Mouse (Mus musculus): ENCODE measurements around the gene Amt. TPM values are rescaled to one million over a fixed set of nuclear protein-coding genes. Genes with fewer than 3 reads are reported as not detected.
A peak's percentile ranks its signal among the peaks of the same experiment; 100 is the strongest.

The Amt gene
- polyA plus RNA-seq, 1 experiment from 2014 or later: 24.4 TPM

- H3K36me3 ChIP-seq (replicated peaks; ENCODE audit: control insufficient read depth, insufficient read depth): no peaks in the 10 kb centered on the region
- H3K4me1 ChIP-seq (replicated peaks; ENCODE audit: control insufficient read depth, insufficient read depth, low read length): peaks cover 22% of the 10 kb centered on the region
- no peak overlapping the region for H3K9ac ChIP-seq
- no peak overlapping the region for H3K27ac ChIP-seq
- ATAC-seq (ENCODE audit: low FRiP score): no peak
- no peak overlapping the region for H3K4me2 ChIP-seq (replicated peaks)
- H3K27me3 ChIP-seq (ENCODE audit: control insufficient read depth, insufficient read depth, low read length): no peaks in the 10 kb centered on the region
- WGBS: 55% methylated on average over 5 of the region's 5 CpGs
- no peak overlapping the region for H3K4me3 ChIP-seq (replicated peaks; ENCODE audit: low read length)
- no peak for DNase-seq (ENCODE audit: low spot score)
- H3K9me3 ChIP-seq (ENCODE audit: control insufficient read depth, low read length): no peaks in the 10 kb centered on the region
Observed at GRCm38 (mm10) chr9:108342301-108342831, 45.7 kb downstream of the Amt start.

- Histone ChIP-seq H3K9ac (no peak overlapping the region), H3K27ac (no peak overlapping the region), H3K36me3 (replicated peaks; ENCODE audit: control insufficient read depth, insufficient read depth) (no peaks in the 10 kb centered on the region), H3K4me3 (replicated peaks; ENCODE audit: low read length) (no peak overlapping the region), H3K27me3 (ENCODE audit: control insufficient read depth, insufficient read depth, low read length) (no peaks in the 10 kb centered on the region), H3K4me2 (replicated peaks) (no peak overlapping the region), H3K9me3 (ENCODE audit: control insufficient read depth, low read length) (no peaks in the 10 kb centered on the region), H3K4me1 (replicated peaks; ENCODE audit: control insufficient read depth, insufficient read depth, low read length) (peaks cover 21% of the 10 kb centered on the region)
- ATAC-seq (ENCODE audit: low FRiP score): no peak
- DNase-seq (ENCODE audit: low spot score): no peak
- 88% methylated on average over 3 of the region's 3 CpGs for WGBS
Observed at GRCm38 (mm10) chr9:108343331-108343730, 46.7 kb downstream of the Amt start.

- no peak for DNase-seq (ENCODE audit: low spot score)
- H3K9ac ChIP-seq: no peak overlapping the region
- H3K27me3 ChIP-seq (ENCODE audit: control insufficient read depth, insufficient read depth, low read length): no peaks in the 10 kb centered on the region
- no peak overlapping the region for H3K4me2 ChIP-seq (replicated peaks)
- no peak overlapping the region for H3K27ac ChIP-seq
- no peak for ATAC-seq (ENCODE audit: low FRiP score)
- peaks cover 22% of the 10 kb centered on the region for H3K4me1 ChIP-seq (replicated peaks; ENCODE audit: control insufficient read depth, insufficient read depth, low read length)
- H3K4me3 ChIP-seq (replicated peaks; ENCODE audit: low read length): no peak overlapping the region
- H3K36me3 ChIP-seq (replicated peaks; ENCODE audit: control insufficient read depth, insufficient read depth): no peaks in the 10 kb centered on the region
- no peaks in the 10 kb centered on the region for H3K9me3 ChIP-seq (ENCODE audit: control insufficient read depth, low read length)
- 95% methylated on average over 1 of the region's 1 CpGs for WGBS
Observed at GRCm38 (mm10) chr9:108343835-108344234, 47.2 kb downstream of the Amt start.

GRCm38 (mm10) chr9:108344471-108344870, 47.8 kb downstream of the Amt start:
- Histone ChIP-seq H3K27ac (no peak overlapping the region), H3K4me3 (replicated peaks; ENCODE audit: low read length) (no peak overlapping the region), H3K9ac (no peak overlapping the region), H3K27me3 (ENCODE audit: control insufficient read depth, insufficient read depth, low read length) (no peaks in the 10 kb centered on the region), H3K4me1 (replicated peaks; ENCODE audit: control insufficient read depth, insufficient read depth, low read length) (peaks cover 23% of the 10 kb centered on the region), H3K4me2 (replicated peaks) (no peak overlapping the region), H3K36me3 (replicated peaks; ENCODE audit: control insufficient read depth, insufficient read depth) (no peaks in the 10 kb centered on the region), H3K9me3 (ENCODE audit: control insufficient read depth, low read length) (no peaks in the 10 kb centered on the region)
- 86% methylated on average over 4 of the region's 4 CpGs for WGBS
- DNase-seq (ENCODE audit: low spot score) (no peak), ATAC-seq (ENCODE audit: low FRiP score) (no peak)

GRCm38 (mm10) chr9:108347024-108347423, 50.4 kb downstream of the Amt start:
- H3K36me3 ChIP-seq (replicated peaks; ENCODE audit: control insufficient read depth, insufficient read depth): peaks cover 24% of the 10 kb centered on the region
- H3K9me3 ChIP-seq (ENCODE audit: control insufficient read depth, low read length): no peaks in the 10 kb centered on the region
- WGBS: 6% methylated on average over 11 of the region's 11 CpGs
- H3K4me1 ChIP-seq (replicated peaks; ENCODE audit: control insufficient read depth, insufficient read depth, low read length): peaks cover 12% of the 10 kb centered on the region
- no peaks in the 10 kb centered on the region for H3K27me3 ChIP-seq (ENCODE audit: control insufficient read depth, insufficient read depth, low read length)
- peak overlapping the region; percentile 90 for H3K4me3 ChIP-seq (replicated peaks; ENCODE audit: low read length)
- peak overlapping the region; percentile 99 for H3K27ac ChIP-seq
- DNase-seq (ENCODE audit: low spot score) (no peak), ATAC-seq (ENCODE audit: low FRiP score) (no peak)
- peak overlapping the region; percentile 91 for H3K4me2 ChIP-seq (replicated peaks)
- H3K9ac ChIP-seq: peak overlapping the region; percentile 89

GRCm38 (mm10) chr9:108347540-108348289, 51.1 kb downstream of the Amt start, which contains the start of gene Usp4:
Usp4 (plus strand) TSS chr9:108347853.
- Histone ChIP-seq H3K9me3 (ENCODE audit: control insufficient read depth, low read length) (no peaks in the 10 kb centered on the region), H3K4me2 (replicated peaks) (peak within 1 kb of the TSS; percentile 91), H3K36me3 (replicated peaks; ENCODE audit: control insufficient read depth, insufficient read depth) (peaks cover 30% of the 10 kb centered on the region), H3K27ac (peak within 1 kb of the TSS; percentile 99), H3K9ac (peak within 1 kb of the TSS; percentile 89), H3K4me3 (replicated peaks; ENCODE audit: low read length) (peak within 1 kb of the TSS; percentile 90), H3K4me1 (replicated peaks; ENCODE audit: control insufficient read depth, insufficient read depth, low read length) (peaks cover 12% of the 10 kb centered on the region), H3K27me3 (ENCODE audit: control insufficient read depth, insufficient read depth, low read length) (no peaks in the 10 kb centered on the region)
- WGBS: under 1% methylated on average over 65 of the region's 75 CpGs
- peak; percentile 92 for ATAC-seq (ENCODE audit: low FRiP score)
- DNase-seq (ENCODE audit: low spot score): peak; percentile 92

- Histone ChIP-seq H3K27me3 (ENCODE audit: control insufficient read depth, insufficient read depth, low read length) (no peaks in the 10 kb centered on the region), H3K9ac (peak overlapping the region; percentile 89), H3K27ac (peak overlapping the region; percentile 99; the same call in 1 of the 2 replicates), H3K36me3 (replicated peaks; ENCODE audit: control insufficient read depth, insufficient read depth) (peaks cover 36% of the 10 kb centered on the region), H3K4me1 (replicated peaks; ENCODE audit: control insufficient read depth, insufficient read depth, low read length) (peaks cover 12% of the 10 kb centered on the region), H3K4me3 (replicated peaks; ENCODE audit: low read length) (peak overlapping the region; percentile 90), H3K9me3 (ENCODE audit: control insufficient read depth, low read length) (no peaks in the 10 kb centered on the region), H3K4me2 (replicated peaks) (peak overlapping the region; percentile 91)
- WGBS: 9% methylated on average over 14 of the region's 14 CpGs
- no peak for DNase-seq (ENCODE audit: low spot score)
- ATAC-seq (ENCODE audit: low FRiP score): no peak
Observed at GRCm38 (mm10) chr9:108348290-108348680, 51.6 kb downstream of the Amt start.

GRCm38 (mm10) chr9:108349727-108350126, 53.1 kb downstream of the Amt start:
- ATAC-seq (ENCODE audit: low FRiP score) (no peak), DNase-seq (ENCODE audit: low spot score) (no peak)
- H3K27me3 ChIP-seq (ENCODE audit: control insufficient read depth, insufficient read depth, low read length): no peaks in the 10 kb centered on the region
- H3K4me3 ChIP-seq (replicated peaks; ENCODE audit: low read length): no peak overlapping the region
- no peaks in the 10 kb centered on the region for H3K9me3 ChIP-seq (ENCODE audit: control insufficient read depth, low read length)
- no peak overlapping the region for H3K9ac ChIP-seq
- no peak overlapping the region for H3K27ac ChIP-seq
- 97% methylated on average over 4 of the region's 4 CpGs for WGBS
- peaks cover 51% of the 10 kb centered on the region for H3K36me3 ChIP-seq (replicated peaks; ENCODE audit: control insufficient read depth, insufficient read depth)
- H3K4me1 ChIP-seq (replicated peaks; ENCODE audit: control insufficient read depth, insufficient read depth, low read length): peaks cover 12% of the 10 kb centered on the region
- H3K4me2 ChIP-seq (replicated peaks): no peak overlapping the region
